Mouse (Mus musculus) Patski (cell line): ENCODE measurements at regions not wholly inside any gene's neighbourhood (a gene's known extent, or its start where the extent isn't known, plus 50 kb on each side); places are given as distances from the start of the nearest gene placed in this dataset.

Source experiments
- ATAC-seq: fragments of 100-300 bp; one replicate; pipeline ENCODE4 v1.8.0; 2021
- CTCF ChIA-PET: fragments of 350-600 bp; sonication (Branson Sonifier 250); formaldehyde crosslinking; loops from one replicate; lab custom pipeline; 2022; ENCODE audit warnings: inconsistent platforms; lab: Charles Lee
- POLR2A ChIA-PET: fragments of 350-600 bp; sonication (Branson Sonifier 250); formaldehyde crosslinking; loops from one replicate; lab custom pipeline; 2022; ENCODE audit warnings: antibody characterized with exemption, inconsistent platforms; lab: Charles Lee
- DNase-seq: peaks from one replicate; pipeline ENCODE4 v3.0.0-alpha.2; 2011; ENCODE audit warnings: low read depth, low spot score
- H3K27me3 ChIP-seq: fragments of 371-371 bp; one replicate; pipeline ENCODE4 v1.5.1; 2021
- CTCF ChIP-seq: fragments of 100-300 bp; IDR thresholded peaks from one replicate; pipeline ENCODE4 v1.5.1; 2021
- in situ Hi-C: fragments of 300-500 bp; cut with MboI; formaldehyde crosslinking; loops from 3 replicates; pipeline ENCODE4 v1.11.1; 2018; ENCODE audit warnings: low pct_unique_long_range_greater_than_20kb, mixed read lengths

DNA sequence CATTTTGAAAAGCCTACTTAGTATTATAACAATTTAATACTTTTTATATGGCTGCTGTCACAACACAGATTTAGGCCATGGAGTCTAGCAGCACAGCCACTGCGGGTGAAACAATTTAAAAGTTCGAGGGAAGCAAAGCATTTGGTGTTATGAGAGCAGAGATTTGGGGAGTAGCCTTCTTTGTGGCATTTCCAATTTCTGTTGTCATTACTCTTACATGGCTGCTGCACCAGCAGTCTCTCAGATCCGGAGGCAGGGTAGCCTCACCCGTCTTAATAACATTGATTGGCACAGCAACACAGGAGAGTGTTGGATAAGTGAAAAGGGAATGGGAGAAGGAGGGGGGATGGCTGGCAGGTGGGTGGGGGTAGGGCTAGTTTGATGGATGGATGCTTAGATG is 58.5 kb upstream of the Ssx2ip start:
- DNase-seq = no peak
- ATAC-seq = no peak
- no peaks in the 10 kb centered on the region for H3K27me3 ChIP-seq
- ChIA-PET POLR2A (no interaction called here), CTCF (interaction anchor here (0.6 to 9.3 kb wide), 12 partner anchors 9 to 568 kb away, joined by 3 to 107 read pairs (median 4); no protein-coding TSS in a partner anchor)
- no peak for TF ChIP-seq CTCF
- in situ Hi-C loops = loop anchor here (5.0 to 10.0 kb wide), 3 partner anchors 136 to 571 kb away; no protein-coding TSS in a partner anchor

DNA sequence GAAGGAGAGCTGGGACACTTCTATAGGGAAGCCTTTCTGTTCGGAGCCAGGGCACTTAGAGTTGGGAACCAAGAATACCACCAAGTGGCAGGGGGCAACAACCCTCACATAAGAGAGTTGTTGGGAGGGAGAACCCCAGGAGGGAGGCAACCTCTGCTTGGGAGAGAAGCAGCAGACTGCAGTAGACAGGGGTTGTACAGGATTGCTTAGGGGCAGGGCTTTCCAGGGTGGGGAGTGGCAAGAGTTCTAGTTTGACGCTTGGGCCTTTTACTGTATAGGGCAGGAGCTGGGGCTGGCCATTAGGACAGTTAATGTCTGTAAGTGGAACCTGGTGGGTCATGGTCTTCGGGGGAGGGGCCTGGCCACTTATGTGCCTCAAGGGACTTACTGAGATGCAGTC is 57.1 kb upstream of the Ssx2ip start:
- in situ Hi-C loops = loop anchor here (5.0 to 10.0 kb wide), 3 partner anchors 135 to 570 kb away; no protein-coding TSS in a partner anchor
- CTCF ChIA-PET = interaction anchor here (1.0 to 2.8 kb wide), 6 partner anchors 13 to 568 kb away, joined by 3 to 9 read pairs (median 4); no protein-coding TSS in a partner anchor
- DNase-seq (no peak), ATAC-seq (no peak)
- TF ChIP-seq CTCF = no peak
- H3K27me3 ChIP-seq = no peaks in the 10 kb centered on the region
- POLR2A ChIA-PET = no interaction called here

DNA sequence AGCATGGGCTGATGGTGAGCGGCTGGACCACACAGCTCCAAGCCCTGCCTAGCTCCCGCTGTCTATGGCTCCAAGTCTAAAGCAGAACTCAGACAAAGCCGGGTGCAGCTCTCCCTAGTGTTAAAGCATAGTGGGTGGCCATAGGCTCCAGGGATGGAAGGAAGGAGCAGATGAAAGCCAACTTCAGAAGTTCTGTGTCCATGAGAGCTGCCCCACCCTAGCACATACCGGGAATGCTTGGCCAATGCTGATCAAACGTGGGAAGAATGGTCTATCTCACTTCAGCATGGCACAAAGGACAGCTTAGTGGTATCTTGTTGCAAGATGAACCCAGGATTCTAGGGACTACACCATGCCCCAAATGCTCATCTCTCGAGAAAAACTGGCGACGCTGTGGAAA is 55.5 kb upstream of the Ssx2ip start:
- H3K27me3 ChIP-seq = no peaks in the 10 kb centered on the region
- CTCF ChIA-PET = interaction anchor here (1.0 to 2.8 kb wide), 7 partner anchors 21 to 597 kb away, joined by 3 to 9 read pairs (median 5); no protein-coding TSS in a partner anchor
- no peak for DNase-seq
- TF ChIP-seq CTCF = no peak
- in situ Hi-C loops = loop anchor here (5.0 to 10.0 kb wide), 3 partner anchors 133 to 568 kb away; no protein-coding TSS in a partner anchor
- no peak for ATAC-seq
- POLR2A ChIA-PET = no interaction called here

DNA sequence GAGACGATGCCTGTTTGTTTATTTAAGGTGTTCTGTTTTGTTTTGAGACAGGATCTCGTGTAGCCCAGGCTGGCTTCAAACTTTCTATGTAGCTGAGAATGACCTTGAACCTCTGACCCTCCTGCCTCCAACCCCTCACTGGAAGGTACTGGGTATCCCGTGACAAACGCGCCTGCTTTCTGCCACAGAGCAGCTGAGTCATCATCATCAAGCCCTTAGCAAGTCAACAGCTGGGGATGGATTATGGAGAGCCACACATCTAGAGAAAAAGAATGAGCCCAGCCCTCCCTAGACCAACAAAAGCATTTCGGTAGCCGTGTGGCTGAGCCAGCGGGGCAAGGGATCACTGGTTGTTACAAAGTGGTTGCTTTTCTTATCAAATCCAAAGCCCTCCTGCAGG is 55.0 kb upstream of the Ssx2ip start:
- no peak for ATAC-seq
- no peaks in the 10 kb centered on the region for H3K27me3 ChIP-seq
- ChIA-PET CTCF (interaction anchor here (1.0 to 2.8 kb wide), 5 partner anchors 21 to 566 kb away, joined by 3 to 9 read pairs (median 6); no protein-coding TSS in a partner anchor), POLR2A (interaction anchor here (0.5 to 1.2 kb wide), 2 partner anchors 54 to 567 kb away, joined by 3 read pairs; no protein-coding TSS in a partner anchor)
- DNase-seq = no peak
- no peak for TF ChIP-seq CTCF
- in situ Hi-C loops = loop anchor here (5.0 to 10.0 kb wide), 3 partner anchors 133 to 568 kb away; no protein-coding TSS in a partner anchor

DNA sequence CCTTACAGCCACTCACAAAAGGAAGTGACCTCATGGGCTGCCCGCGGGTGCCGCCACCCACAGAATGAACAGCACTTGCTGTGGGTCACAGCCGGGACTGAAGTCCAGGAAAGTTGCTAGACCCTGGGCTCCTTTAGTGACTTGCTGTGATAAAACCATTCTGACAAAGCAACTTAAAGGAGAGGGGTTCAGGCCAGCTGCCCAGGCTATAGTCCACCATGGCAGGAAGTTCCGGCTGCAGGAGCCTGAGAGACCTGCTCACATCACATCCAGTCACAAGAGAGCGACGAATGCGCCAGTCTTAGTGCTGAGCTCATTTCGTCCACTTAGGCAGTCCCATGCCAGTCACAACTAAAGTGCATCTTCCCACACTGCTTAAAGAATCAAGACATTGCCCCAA is 54.3 kb upstream of the Ssx2ip start:
- DNase-seq = no peak
- ATAC-seq = no peak
- TF ChIP-seq CTCF = no peak
- ChIA-PET POLR2A (interaction anchor here (0.5 to 1.2 kb wide), 2 partner anchors 54 to 567 kb away, joined by 3 read pairs; no protein-coding TSS in a partner anchor), CTCF (interaction anchor here (1.0 to 1.5 kb wide), 4 partner anchors 12 to 565 kb away, joined by 3 to 5 read pairs (median 4); no protein-coding TSS in a partner anchor)
- in situ Hi-C loops = no loop called here
- H3K27me3 ChIP-seq = no peaks in the 10 kb centered on the region

DNA sequence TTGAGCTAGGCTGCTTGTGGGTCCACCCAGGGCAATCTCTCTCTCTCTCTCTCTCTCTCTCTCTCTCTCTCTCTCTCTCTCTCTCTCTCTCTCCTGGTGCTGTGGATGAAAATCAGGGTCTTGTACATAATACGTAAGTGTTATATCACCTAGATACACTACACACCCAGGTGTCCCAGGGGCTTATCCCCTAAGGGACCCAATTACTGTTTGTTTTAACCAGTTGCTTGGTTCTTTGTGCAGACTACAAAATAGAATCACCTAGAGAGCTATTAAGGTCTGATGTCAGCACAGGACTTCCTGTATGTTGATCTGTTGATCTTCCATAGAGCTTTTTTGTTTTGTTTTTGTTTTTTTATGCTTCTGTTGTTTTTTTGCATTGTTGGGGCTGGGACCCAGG is 53.0 kb upstream of the Ssx2ip start:
- no peak for DNase-seq
- in situ Hi-C loops = no loop called here
- TF ChIP-seq CTCF = no peak
- ChIA-PET POLR2A (no interaction called here), CTCF (interaction anchor here (0.6 to 1.5 kb wide), 7 partner anchors 8 to 594 kb away, joined by 3 to 11 read pairs (median 3); no protein-coding TSS in a partner anchor)
- ATAC-seq = no peak
- H3K27me3 ChIP-seq = no peaks in the 10 kb centered on the region

DNA sequence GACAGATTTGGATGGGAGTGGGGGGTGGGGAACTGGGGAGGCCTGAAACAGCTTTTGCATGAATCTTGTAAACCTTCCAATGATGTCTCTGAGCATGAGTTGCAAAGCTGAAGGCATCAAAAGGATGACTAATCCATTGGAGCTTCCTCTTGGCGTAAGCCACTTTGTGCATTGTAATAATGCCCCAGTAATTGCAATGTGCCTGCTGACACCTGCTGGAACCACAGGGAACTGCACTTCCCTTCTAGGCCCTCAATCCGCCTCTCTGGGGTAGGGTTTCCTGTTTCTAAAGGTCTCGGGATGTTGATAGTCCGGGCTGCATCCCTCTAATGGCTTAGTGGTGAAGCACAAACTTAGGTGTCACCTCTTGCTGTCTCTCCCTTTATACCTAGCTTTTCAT is 52.3 kb upstream of the Ssx2ip start:
- ChIA-PET CTCF (interaction anchor here (0.6 to 1.5 kb wide), 6 partner anchors 9 to 174 kb away, joined by 3 to 11 read pairs (median 3); no protein-coding TSS in a partner anchor), POLR2A (no interaction called here)
- DNase-seq = no peak
- peak; percentile 27 for ATAC-seq
- in situ Hi-C loops = no loop called here
- TF ChIP-seq CTCF = peak; percentile 77
- H3K27me3 ChIP-seq = no peaks in the 10 kb centered on the region

DNA sequence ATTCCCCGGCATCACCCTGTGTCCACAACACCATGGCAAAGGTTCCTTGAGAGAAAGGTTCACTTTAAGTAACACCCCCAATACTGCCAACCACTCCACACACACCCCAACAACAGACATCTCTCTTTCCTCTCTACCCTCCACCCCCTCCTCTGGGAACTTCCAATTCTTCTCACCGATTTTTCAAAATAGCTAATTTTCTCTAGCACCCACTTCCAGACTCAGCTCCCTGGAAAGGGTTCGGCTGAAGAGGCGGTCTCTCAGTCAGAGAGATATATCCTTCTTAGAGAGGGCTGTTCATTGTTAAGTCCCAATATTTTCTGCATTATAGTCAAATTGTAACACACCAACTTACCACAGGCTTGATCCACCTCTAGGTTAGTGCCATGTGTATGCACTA is 50.5 kb upstream of the Ssx2ip start:
- ATAC-seq = no peak
- ChIA-PET CTCF (interaction anchor here (2.1 kb wide), 1 partner anchor 8 kb away, joined by 6 read pairs; no protein-coding TSS in a partner anchor), POLR2A (interaction anchor here (0.5 to 0.6 kb wide), 2 partner anchors 417 to 455 kb away, joined by 3 read pairs; no protein-coding TSS in a partner anchor)
- DNase-seq = no peak
- no peak for TF ChIP-seq CTCF
- no peaks in the 10 kb centered on the region for H3K27me3 ChIP-seq
- in situ Hi-C loops = no loop called here
